Mouse (Mus musculus) stomach, embryonic 14.5 days (tissue): Measurements from ENCODE around the gene Nkx2-9. TPM values are rescaled to one million over a fixed set of nuclear protein-coding genes. Genes with fewer than 3 reads are reported as not detected.

ENCODE experiments used
- ATAC-seq: fragments of 200-750 bp; cut with Nextera tagmentation; 2 replicates; pipeline ENCODE4 v1.8.0; 2017; ENCODE audit warnings: low read depth, moderate TSS enrichment; ENCODE audit not compliant: insufficient number of reproducible peaks, insufficient read depth, low FRiP score
- H3K27ac ChIP-seq: fragments of 300-500 bp; sonication (generic); 2 replicates; pipeline ENCODE4 v1.5.1; 2014; ENCODE audit warnings: mild to moderate bottlenecking, low read length, moderate library complexity, mixed read lengths
- H3K27me3 ChIP-seq: fragments of 300-500 bp; sonication (generic); 2 replicates; pipeline ENCODE4 v1.6.1; 2014; ENCODE audit warnings: low read length, control low read depth, mixed read lengths; ENCODE audit not compliant: control insufficient read depth, insufficient read depth
- H3K36me3 ChIP-seq: fragments of 300-500 bp; sonication (generic); 2 replicates; pipeline ENCODE4 v1.6.1; 2014; ENCODE audit warnings: mild to moderate bottlenecking, control low read depth, low read length, moderate library complexity, mixed read lengths; ENCODE audit not compliant: control insufficient read depth, insufficient read depth
- H3K4me1 ChIP-seq: fragments of 300-500 bp; sonication (generic); 2 replicates; pipeline ENCODE4 v1.6.1; 2014; ENCODE audit warnings: low read length, control low read depth, mixed read lengths; ENCODE audit not compliant: control insufficient read depth, insufficient read depth
- H3K4me2 ChIP-seq: fragments of 300-500 bp; sonication (generic); replicated peaks from 2 replicates; pipeline ENCODE4 v1.6.1; 2014; ENCODE audit warnings: low read depth, low read length, control low read depth
- H3K4me3 ChIP-seq: fragments of 300-500 bp; sonication (generic); 2 replicates; pipeline ENCODE4 v1.5.1; 2014; ENCODE audit warnings: low read depth, low read length, control low read depth
- H3K9ac ChIP-seq: fragments of 300-500 bp; sonication (generic); replicated peaks from 2 replicates; pipeline ENCODE4 v1.6.1; 2014; ENCODE audit warnings: low read depth, mild to moderate bottlenecking, control low read depth, low read length, moderate library complexity, mixed read lengths
- H3K9me3 ChIP-seq: fragments of 300-500 bp; sonication (generic); 2 replicates; pipeline ENCODE4 v1.6.1; 2016; ENCODE audit warnings: low read depth, low read length, control low read depth; ENCODE audit not compliant: control insufficient read depth
- WGBS: fragments of 180-500 bp; shearing (Covaris S2); extraction: QIAGEN DNeasy Blood & Tissue Kit; methylation state at CpG from one replicate; pipeline ENCODE4 v1.1.7; 2014; 5-methylcytosine and 5-hydroxymethylcytosine counted together
- polyA plus RNA-seq: library from polyadenylated mRNA; unstranded; fragments of >200 nt; fragmentation: Nextera tagmentation; extraction: Ambion mirVana; gene quantifications from 2 replicates; pipeline ENCODE4 v1.2.1, GENCODE M21; 2014

Nkx2-9 gene
- polyA plus RNA-seq, 1 experiment from 2014 or later: not detected

GRCm38 (mm10) chr12:56612349-56612735 lies 742 bp downstream of the Nkx2-9 start:
- under 1% methylated on average over 10 of the region's 10 CpGs for WGBS
- H3K4me1 ChIP-seq: 0 out of 2 replicates have a peak, but pooled peaks cover 4% of the 10 kb centered on the region
- no peak for ATAC-seq
- H3K9ac ChIP-seq: no peak overlapping the region
- H3K27ac ChIP-seq: no peak overlapping the region
- H3K9me3 ChIP-seq: no peaks in the 10 kb centered on the region
- peak overlapping the region; percentile 27; the same call in 1 of the 2 replicates for H3K4me3 ChIP-seq
- H3K4me2 ChIP-seq: peak overlapping the region; percentile 46
- H3K36me3 ChIP-seq: no peaks in the 10 kb centered on the region
- peaks cover 74% of the 10 kb centered on the region for H3K27me3 ChIP-seq

- peak; percentile 53 for ATAC-seq
- Histone ChIP-seq H3K27ac (no peak overlapping the region), H3K27me3 (peaks cover 79% of the 10 kb centered on the region), H3K4me1 (0 out of 2 replicates have a peak, but pooled peaks cover 4% of the 10 kb centered on the region), H3K36me3 (no peaks in the 10 kb centered on the region), H3K9me3 (no peaks in the 10 kb centered on the region), H3K9ac (no peak overlapping the region), H3K4me3 (peak overlapping the region; percentile 27), H3K4me2 (peak overlapping the region; percentile 46)
- WGBS: under 1% methylated on average over 56 of the region's 57 CpGs
Observed at GRCm38 (mm10) chr12:56611504-56612348, 1.4 kb downstream of the Nkx2-9 start.

- 6% methylated on average over 6 of the region's 6 CpGs for WGBS
- Histone ChIP-seq H3K9ac (no peak overlapping the region), H3K9me3 (no peaks in the 10 kb centered on the region), H3K27me3 (peaks cover 75% of the 10 kb centered on the region), H3K4me2 (no peak overlapping the region), H3K27ac (no peak overlapping the region), H3K4me1 (0 out of 2 replicates have a peak, but pooled peaks cover 4% of the 10 kb centered on the region), H3K4me3 (no peak overlapping the region), H3K36me3 (no peaks in the 10 kb centered on the region)
- ATAC-seq: no peak
Observed at GRCm38 (mm10) chr12:56610851-56611250, 2.2 kb downstream of the Nkx2-9 start.

- WGBS: 7% methylated on average over 4 of the region's 4 CpGs
- Histone ChIP-seq H3K27me3 (no peaks in the 10 kb centered on the region), H3K4me1 (no peaks in the 10 kb centered on the region), H3K4me2 (no peak overlapping the region), H3K9me3 (no peaks in the 10 kb centered on the region), H3K9ac (no peak overlapping the region), H3K36me3 (no peaks in the 10 kb centered on the region), H3K27ac (no peak overlapping the region), H3K4me3 (no peak overlapping the region)
- ATAC-seq: no peak
Observed at GRCm38 (mm10) chr12:56591722-56592121, 21.4 kb downstream of the Nkx2-9 start.

- no peak overlapping the region for H3K4me2 ChIP-seq
- H3K27me3 ChIP-seq: no peaks in the 10 kb centered on the region
- WGBS: 35% methylated on average over 6 of the region's 6 CpGs
- H3K4me1 ChIP-seq: no peaks in the 10 kb centered on the region
- H3K4me3 ChIP-seq: no peak overlapping the region
- H3K9ac ChIP-seq: no peak overlapping the region
- H3K27ac ChIP-seq: no peak overlapping the region
- no peaks in the 10 kb centered on the region for H3K9me3 ChIP-seq
- no peak for ATAC-seq
- no peaks in the 10 kb centered on the region for H3K36me3 ChIP-seq
Observed at GRCm38 (mm10) chr12:56587830-56588229, 25.3 kb downstream of the Nkx2-9 start.

Other genes with a start within 250 kb of the Nkx2-9 start
- gene Nkx2-1, start 76.4 kb downstream of the Nkx2-9 start, polyA plus RNA-seq: not detected in 2 replicates
- gene Pax9, start 78.5 kb upstream of the Nkx2-9 start, polyA plus RNA-seq: 2.3 and 3.8 TPM in 2 replicates